ENCODE assay signal across 27 mouse cellular contexts in genomic region chr2:28396928-28397327, GRCm38 (mm10). TPM values are rescaled to one million over a fixed set of nuclear protein-coding genes. Genes with fewer than 3 reads are reported as not detected.
DNase-seq lines count a peak whose midpoint lies in the region; ATAC-seq and TF ChIP-seq lines count a peak whose summit lies in the region.
"Had no signal": no experiment of that assay in that cellular context is flagged by ENCODE, and none has a peak within 500 bp of the region (broad histone marks: within the 10 kb centered on the region; RNA-seq: fewer than 3 reads in every experiment).

No protein-coding gene starts in this region.

- no peak for TF ChIP-seq CTCF in midbrain, postnatal 0 days (IDR thresholded peaks at IDR 0.05)

- no peaks in the 10 kb centered on the region for H3K27me3 ChIP-seq in forebrain, embryonic 13.5 days
- no peaks in the 10 kb centered on the region for H3K27me3 ChIP-seq in forebrain, embryonic 11.5 days (ENCODE audit: control insufficient read depth, insufficient read depth, low read length)
- H3K27me3 ChIP-seq in midbrain, embryonic 11.5 days (ENCODE audit: control insufficient read depth, insufficient read depth, low read length) = no peaks in the 10 kb centered on the region
- H3K27me3 ChIP-seq in midbrain, embryonic 10.5 days (ENCODE audit: low read depth, poor library complexity, severe bottlenecking) = no peaks in the 10 kb centered on the region
- no peaks in the 10 kb centered on the region for H3K27me3 ChIP-seq in limb, embryonic 10.5 days (ENCODE audit: low read depth, poor library complexity, severe bottlenecking)
- H3K27me3 ChIP-seq in midbrain, postnatal 0 days (ENCODE audit: insufficient read depth, low read length) = no peaks in the 10 kb centered on the region
- H3K27me3 ChIP-seq: embryonic facial prominence, embryonic 13.5 days; intestine, embryonic 15.5 days; limb, embryonic 12.5 days had no signal

- H3K4me3 ChIP-seq in forebrain, embryonic 13.5 days = no peak overlapping the region
- no peak overlapping the region for H3K4me3 ChIP-seq in forebrain, embryonic 11.5 days (ENCODE audit: low read depth, low read length)
- no peak overlapping the region for H3K4me3 ChIP-seq in midbrain, embryonic 11.5 days (ENCODE audit: low read depth, low read length)
- H3K4me3 ChIP-seq in midbrain, embryonic 10.5 days = no peak overlapping the region
- no peak overlapping the region for H3K4me3 ChIP-seq in limb, embryonic 10.5 days
- no peak overlapping the region for H3K4me3 ChIP-seq in midbrain, postnatal 0 days (ENCODE audit: low read depth, low read length)
- H3K4me3 ChIP-seq: embryonic facial prominence, embryonic 13.5 days; erythroblast, embryonic 14.5 days; heart, embryonic 10.5 days; intestine, embryonic 15.5 days; layer of hippocampus, adult 2 months; limb, embryonic 12.5 days had no signal

- H3K36me3 ChIP-seq in forebrain, embryonic 13.5 days (ENCODE audit: poor library complexity, severe bottlenecking) = no peaks in the 10 kb centered on the region
- no peaks in the 10 kb centered on the region for H3K36me3 ChIP-seq in forebrain, embryonic 11.5 days (ENCODE audit: control insufficient read depth, insufficient read depth, low read length)
- no peaks in the 10 kb centered on the region for H3K36me3 ChIP-seq in midbrain, embryonic 11.5 days (ENCODE audit: control insufficient read depth, insufficient read depth, low read length)
- H3K36me3 ChIP-seq in midbrain, embryonic 10.5 days = no peaks in the 10 kb centered on the region
- H3K36me3 ChIP-seq in limb, embryonic 10.5 days = no peaks in the 10 kb centered on the region
- no peaks in the 10 kb centered on the region for H3K36me3 ChIP-seq in midbrain, postnatal 0 days (ENCODE audit: insufficient read depth, low read length)
- H3K36me3 ChIP-seq: embryonic facial prominence, embryonic 13.5 days; heart, embryonic 10.5 days; intestine, embryonic 15.5 days; limb, embryonic 12.5 days had no signal

- no peaks in the 10 kb centered on the region for H3K9me3 ChIP-seq in forebrain, embryonic 13.5 days (replicated peaks)
- no peaks in the 10 kb centered on the region for H3K9me3 ChIP-seq in forebrain, embryonic 11.5 days (ENCODE audit: control insufficient read depth, low read length)
- no peaks in the 10 kb centered on the region for H3K9me3 ChIP-seq in midbrain, embryonic 11.5 days (ENCODE audit: control insufficient read depth, low read length)
- no peaks in the 10 kb centered on the region for H3K9me3 ChIP-seq in midbrain, embryonic 10.5 days (replicated peaks)
- H3K9me3 ChIP-seq in limb, embryonic 10.5 days (replicated peaks) = no peaks in the 10 kb centered on the region
- no peaks in the 10 kb centered on the region for H3K9me3 ChIP-seq in midbrain, postnatal 0 days (ENCODE audit: low read length)
- H3K9me3 ChIP-seq: embryonic facial prominence, embryonic 13.5 days; heart, embryonic 10.5 days; intestine, embryonic 15.5 days; limb, embryonic 12.5 days had no signal

- ATAC-seq in forebrain, embryonic 13.5 days = no peak
- ATAC-seq in forebrain, embryonic 11.5 days (replicated peaks; ENCODE audit: low FRiP score) = no peak
- ATAC-seq in midbrain, embryonic 11.5 days (ENCODE audit: low FRiP score) = no peak
- ATAC-seq in midbrain, postnatal 0 days (ENCODE audit: low FRiP score) = no peak
- no peak for ATAC-seq in megakaryocyte, adult 5-6 weeks (ENCODE audit: poor library complexity, severe bottlenecking)
- ATAC-seq: intestine, embryonic 15.5 days; liver, postnatal 0 days had no signal

- H3K9ac ChIP-seq in forebrain, embryonic 13.5 days = no peak overlapping the region
- no peak overlapping the region for H3K9ac ChIP-seq in forebrain, embryonic 11.5 days (ENCODE audit: low read length)
- no peak overlapping the region for H3K9ac ChIP-seq in midbrain, embryonic 11.5 days (ENCODE audit: low read length)
- H3K9ac ChIP-seq in midbrain, postnatal 0 days (replicated peaks; ENCODE audit: low read length, poor library complexity, severe bottlenecking) = no peak overlapping the region
- H3K9ac ChIP-seq: embryonic facial prominence, embryonic 13.5 days; intestine, embryonic 15.5 days; limb, embryonic 12.5 days; liver, postnatal 0 days had no signal

- 48% methylated on average over 2 of the region's 2 CpGs for WGBS in forebrain, embryonic 13.5 days
- WGBS in forebrain, embryonic 11.5 days = 65% methylated on average over 2 of the region's 2 CpGs
- 65% methylated on average over 2 of the region's 2 CpGs for whole genome bisulfite sequencing in midbrain, embryonic 11.5 days
- 74% methylated on average over 2 of the region's 2 CpGs for WGBS in midbrain, embryonic 10.5 days
- WGBS in limb, embryonic 10.5 days = 41% methylated on average over 2 of the region's 2 CpGs
- 39% methylated on average over 2 of the region's 2 CpGs for WGBS in midbrain, postnatal 0 days

- DNase-seq in forebrain, embryonic 11.5 days (ENCODE audit: low spot score) = no peak
- peak; percentile 49 for DNase-seq in midbrain, embryonic 11.5 days (ENCODE audit: low spot score, missing footprints)
- DNase-seq in midbrain, embryonic 10.5 days (ENCODE audit: low spot score) = no peak
- DNase-seq in limb, embryonic 10.5 days (ENCODE audit: low spot score) = no peak
- no peak for DNase-seq in midbrain, postnatal 0 days (ENCODE audit: low spot score)
- no peak for DNase-seq in ovary, adult 18-20 months (ENCODE audit: low spot score)
- DNase-seq: adrenal gland, postnatal 36 days; cerebellum, adult 11-12 months; cerebellum, postnatal 36 days; embryo, embryonic 11 days; heart, postnatal 4 days; kidney, adult 9 months; kidney, postnatal 25 days; liver, postnatal 0 days; lung, postnatal 14 days; right cerebral cortex, postnatal 25 days; spleen, adult 18-20 months had no signal

- H3K4me1 ChIP-seq in forebrain, embryonic 13.5 days = peaks cover 18% of the 10 kb centered on the region
- no peaks in the 10 kb centered on the region for H3K4me1 ChIP-seq in forebrain, embryonic 11.5 days (replicated peaks; ENCODE audit: control insufficient read depth, insufficient read depth, low read length)
- H3K4me1 ChIP-seq in midbrain, embryonic 11.5 days (ENCODE audit: control insufficient read depth, insufficient read depth, low read length) = no peaks in the 10 kb centered on the region
- H3K4me1 ChIP-seq in midbrain, embryonic 10.5 days = no peaks in the 10 kb centered on the region
- H3K4me1 ChIP-seq in limb, embryonic 10.5 days = peaks cover 33% of the 10 kb centered on the region
- H3K4me1 ChIP-seq in midbrain, postnatal 0 days (ENCODE audit: insufficient read depth, low read length) = 0 out of 2 replicates have a peak, but pooled peaks cover 3% of the 10 kb centered on the region
- H3K4me1 ChIP-seq: embryonic facial prominence, embryonic 13.5 days; intestine, embryonic 15.5 days had no signal

- no peak overlapping the region for H3K4me2 ChIP-seq in forebrain, embryonic 13.5 days
- H3K4me2 ChIP-seq in forebrain, embryonic 11.5 days (ENCODE audit: low read depth, low read length, severe bottlenecking) = no peak overlapping the region
- no peak overlapping the region for H3K4me2 ChIP-seq in midbrain, embryonic 11.5 days
- no peak overlapping the region for H3K4me2 ChIP-seq in midbrain, postnatal 0 days (ENCODE audit: low read depth, low read length, poor library complexity, severe bottlenecking)
- H3K4me2 ChIP-seq: embryonic facial prominence, embryonic 13.5 days; intestine, embryonic 15.5 days; limb, embryonic 12.5 days; liver, embryonic 11.5 days had no signal

- peak overlapping the region; percentile 48; the same call in 1 of the 2 replicates for H3K27ac ChIP-seq in forebrain, embryonic 13.5 days
- no peak overlapping the region for H3K27ac ChIP-seq in forebrain, embryonic 11.5 days (ENCODE audit: low read depth, low read length)
- H3K27ac ChIP-seq in midbrain, embryonic 11.5 days (ENCODE audit: low read depth, low read length) = no peak overlapping the region
- H3K27ac ChIP-seq in midbrain, embryonic 10.5 days (replicated peaks) = no peak overlapping the region
- H3K27ac ChIP-seq in limb, embryonic 10.5 days = peak overlapping the region; percentile 32; the same call in 1 of the 2 replicates
- H3K27ac ChIP-seq in midbrain, postnatal 0 days (ENCODE audit: low read depth, low read length) = peak overlapping the region; percentile 52
- H3K27ac ChIP-seq: embryonic facial prominence, embryonic 13.5 days; heart, embryonic 10.5 days; intestine, embryonic 15.5 days; layer of hippocampus, adult 2 months; limb, embryonic 12.5 days had no signal

RNA-seq across cellular contexts. Expression of gene Ppp1r26, which starts 49.7 kb away (rescaled TPM):
- 6.2 and 8.4 TPM in 2 replicates for polyA plus RNA-seq in forebrain, embryonic 13.5 days (2015; fragmentation: Nextera tagmentation; extraction: Ambion mirVana)
- 7.4 and 7.8 TPM in 2 replicates for polyA plus RNA-seq in forebrain, embryonic 11.5 days (2014; fragmentation: Nextera tagmentation; extraction: Ambion mirVana)
- 2.9 and 3.2 TPM in 2 replicates for polyA plus RNA-seq in midbrain, embryonic 11.5 days (2014; fragmentation: Nextera tagmentation; extraction: Ambion mirVana)
- 4.9 and 5.5 TPM in 2 replicates for polyA plus RNA-seq in midbrain, embryonic 10.5 days (2016; fragmentation: Nextera tagmentation; extraction: Ambion mirVana)
- 4.2 and 6.3 TPM in 2 replicates for polyA plus RNA-seq in limb, embryonic 10.5 days (2016; fragmentation: Nextera tagmentation; extraction: Ambion mirVana)
- total RNA-seq in midbrain, postnatal 0 days (2014; rRNA removed) = 54.5 and 84.3 TPM in 2 replicates
- 14.2 and 17.5 TPM in 2 replicates for polyA plus RNA-seq in midbrain, postnatal 0 days (2015; fragmentation: Nextera tagmentation; extraction: Ambion mirVana)
- 0.21 and 0.29 TPM in 2 replicates for total RNA-seq in megakaryocyte, adult 5-6 weeks (2015)
- total RNA-seq in megakaryocyte, adult 5-6 weeks (2017) = 0.37 and 0.40 TPM in 2 replicates
- total RNA-seq: neutrophil, adult 5-6 weeks had no signal
- polyA plus RNA-seq: erythroblast, embryonic 14.5 days had no signal

Comparison
In these comparisons a context has a peak if more than half of its experiments do, and no peak if none do; other contexts are left out.
1. H3K27ac ChIP-seq: peak in forebrain, embryonic 13.5 days (single experiment), limb, embryonic 10.5 days (single experiment) and midbrain, postnatal 0 days (single experiment); none in forebrain, embryonic 11.5 days (single experiment), midbrain, embryonic 11.5 days (single experiment) and midbrain, embryonic 10.5 days (single experiment).